Mouse (Mus musculus): ENCODE results near the gene Fryl.

DNA sequence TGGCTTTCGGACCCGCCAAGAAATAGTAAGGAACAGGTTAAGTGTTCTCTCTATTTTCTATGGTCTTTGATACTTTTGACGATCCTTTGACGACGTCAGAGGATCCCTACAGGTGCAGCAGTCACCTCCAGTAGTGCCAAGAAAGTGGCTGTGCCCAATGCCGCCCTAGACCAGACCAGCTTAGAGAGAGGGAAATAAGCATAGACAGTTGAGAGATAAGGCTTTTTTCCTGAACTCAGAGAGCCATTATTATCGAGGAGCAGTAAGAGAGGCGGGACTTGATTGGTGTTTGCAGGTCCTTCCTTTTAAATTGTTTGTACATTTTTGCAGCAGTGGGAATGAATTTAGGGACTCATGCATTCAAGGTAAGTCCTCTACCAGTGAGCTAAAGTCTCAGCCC, 1.3 kb upstream of the Fryl start:
- TF ChIP-seq CTCF (IDR thresholded peaks at IDR 0.05; ENCODE audit: low read depth, low read length) = no peak
- no peak for TF ChIP-seq POLR2AphosphoS5 (IDR thresholded peaks at IDR 0.05; ENCODE audit: insufficient replicate concordance, low read depth, low read length)
- no peak for TF ChIP-seq GATA1 (IDR thresholded peaks at IDR 0.05; ENCODE audit: borderline replicate concordance, low read length)
- no peak for TF ChIP-seq GATA2 (IDR thresholded peaks at IDR 0.05; ENCODE audit: borderline replicate concordance, low read depth, low read length)
- no peak for TF ChIP-seq TAL1 (conservative IDR thresholded peaks at IDR 0.05; ENCODE audit: low read depth, low read length)

All from G1E (cell line).